Mouse (Mus musculus) thymus, adult 2 months (tissue): ENCODE data around the gene Sugp2.

ENCODE experiments used
- CTCF ChIP-seq: fragments of 200-500 bp; IDR thresholded peaks from 2 replicates; pipeline ENCODE4 v1.5.1; 2012; ENCODE audit warnings: mild to moderate bottlenecking, control low read depth, low read length, moderate library complexity, borderline replicate concordance; ENCODE audit not compliant: control insufficient read depth, poor library complexity, insufficient read depth; ENCODE audit errors: extremely low read depth
- POLR2A ChIP-seq: fragments of 200-500 bp; IDR thresholded peaks from 2 replicates; pipeline ENCODE4 v1.6.1; 2012; ENCODE audit warnings: mild to moderate bottlenecking, low read length, control low read depth, moderate library complexity; ENCODE audit not compliant: control insufficient read depth, poor library complexity, insufficient read depth; ENCODE audit errors: extremely low read depth

- TF ChIP-seq POLR2A (no peak), CTCF (no peak)
Observed at GRCm38 (mm10) chr8:70247841-70248240, 13.8 kb downstream of the Sugp2 start.
